Comparison of ENCODE assay signal across 9 mouse cellular contexts in genomic region chr2:66473181-66473822, GRCm38 (mm10). TPM values are rescaled to one million over a fixed set of nuclear protein-coding genes. Genes with fewer than 3 reads are reported as not detected.
DNase-seq lines count a peak whose midpoint lies in the region; ATAC-seq lines count a peak whose summit lies in the region.
"Had no signal": no experiment of that assay in that cellular context is flagged by ENCODE, and none has a peak within 500 bp of the region (broad histone marks: within the 10 kb centered on the region; RNA-seq: fewer than 3 reads in every experiment).

No protein-coding gene starts in this region.

- H3K4me3 ChIP-seq in embryonic facial prominence, embryonic 11.5 days (ENCODE audit: low read depth, low read length) = no peak overlapping the region
- no peak overlapping the region for H3K4me3 ChIP-seq in embryonic facial prominence, embryonic 10.5 days
- H3K4me3 ChIP-seq in midbrain, embryonic 11.5 days (ENCODE audit: low read depth, low read length) = no peak overlapping the region
- H3K4me3 ChIP-seq in midbrain, embryonic 10.5 days = no peak overlapping the region
- no peak overlapping the region for H3K4me3 ChIP-seq in kidney, embryonic 16.5 days (ENCODE audit: low read length)
- no peak overlapping the region for H3K4me3 ChIP-seq in neural tube, embryonic 14.5 days (ENCODE audit: low read depth, low read length)
- H3K4me3 ChIP-seq: embryonic facial prominence, embryonic 15.5 days had no signal

- no peaks in the 10 kb centered on the region for H3K36me3 ChIP-seq in embryonic facial prominence, embryonic 11.5 days (replicated peaks; ENCODE audit: control insufficient read depth, insufficient read depth, low read depth, low read length)
- no peaks in the 10 kb centered on the region for H3K36me3 ChIP-seq in embryonic facial prominence, embryonic 10.5 days (replicated peaks)
- no peaks in the 10 kb centered on the region for H3K36me3 ChIP-seq in midbrain, embryonic 11.5 days (ENCODE audit: control insufficient read depth, insufficient read depth, low read length)
- no peaks in the 10 kb centered on the region for H3K36me3 ChIP-seq in midbrain, embryonic 10.5 days
- H3K36me3 ChIP-seq in kidney, embryonic 16.5 days (ENCODE audit: insufficient read depth, low read length) = no peaks in the 10 kb centered on the region
- H3K36me3 ChIP-seq in neural tube, embryonic 14.5 days (ENCODE audit: control insufficient read depth, insufficient read depth, low read length) = no peaks in the 10 kb centered on the region
- H3K36me3 ChIP-seq: embryonic facial prominence, embryonic 15.5 days had no signal

- no peak overlapping the region for H3K27ac ChIP-seq in embryonic facial prominence, embryonic 11.5 days (replicated peaks; ENCODE audit: low read depth, low read length)
- no peak overlapping the region for H3K27ac ChIP-seq in embryonic facial prominence, embryonic 10.5 days (replicated peaks)
- H3K27ac ChIP-seq in midbrain, embryonic 11.5 days (ENCODE audit: low read depth, low read length) = no peak overlapping the region
- H3K27ac ChIP-seq in midbrain, embryonic 10.5 days (replicated peaks) = no peak overlapping the region
- H3K27ac ChIP-seq in kidney, embryonic 16.5 days (ENCODE audit: low read length) = no peak overlapping the region
- H3K27ac ChIP-seq in neural tube, embryonic 14.5 days (ENCODE audit: low read depth, low read length) = no peak overlapping the region
- H3K27ac ChIP-seq: embryonic facial prominence, embryonic 15.5 days had no signal

- WGBS in embryonic facial prominence, embryonic 11.5 days = 54% methylated on average over 3 of the region's 3 CpGs
- 57% methylated on average over 3 of the region's 3 CpGs for WGBS in embryonic facial prominence, embryonic 10.5 days
- 61% methylated on average over 3 of the region's 3 CpGs for WGBS in midbrain, embryonic 11.5 days
- 54% methylated on average over 3 of the region's 3 CpGs for WGBS in midbrain, embryonic 10.5 days
- 53% methylated on average over 3 of the region's 3 CpGs for WGBS in kidney, embryonic 16.5 days
- WGBS in neural tube, embryonic 14.5 days = 51% methylated on average over 3 of the region's 3 CpGs

- ATAC-seq in embryonic facial prominence, embryonic 11.5 days (replicated peaks; ENCODE audit: insufficient number of reproducible peaks, low FRiP score, low TSS enrichment, low read depth) = no peak
- ATAC-seq in midbrain, embryonic 11.5 days (ENCODE audit: low FRiP score) = peak; percentile 64; the same call in 1 of the 2 replicates
- 0 out of 2 replicates have a peak, but pooled peaks have one; percentile 51 for ATAC-seq in kidney, embryonic 16.5 days (ENCODE audit: low FRiP score, low TSS enrichment)
- peak; percentile 79 for ATAC-seq in neural tube, embryonic 14.5 days (ENCODE audit: low read depth)

- no peaks in the 10 kb centered on the region for H3K4me1 ChIP-seq in embryonic facial prominence, embryonic 11.5 days (ENCODE audit: control insufficient read depth, insufficient read depth, low read length)
- no peaks in the 10 kb centered on the region for H3K4me1 ChIP-seq in embryonic facial prominence, embryonic 10.5 days
- no peaks in the 10 kb centered on the region for H3K4me1 ChIP-seq in midbrain, embryonic 11.5 days (ENCODE audit: control insufficient read depth, insufficient read depth, low read length)
- no peaks in the 10 kb centered on the region for H3K4me1 ChIP-seq in midbrain, embryonic 10.5 days
- no peaks in the 10 kb centered on the region for H3K4me1 ChIP-seq in kidney, embryonic 16.5 days (ENCODE audit: insufficient read depth, low read length)
- H3K4me1 ChIP-seq in neural tube, embryonic 14.5 days (ENCODE audit: control insufficient read depth, insufficient read depth, low read length) = no peaks in the 10 kb centered on the region
- H3K4me1 ChIP-seq: embryonic facial prominence, embryonic 15.5 days had no signal

- peak; percentile 54 for DNase-seq in embryonic facial prominence, embryonic 11.5 days (ENCODE audit: low spot score)
- no peak for DNase-seq in embryonic facial prominence, embryonic 10.5 days (ENCODE audit: low spot score)
- no peak for DNase-seq in midbrain, embryonic 11.5 days (ENCODE audit: low spot score, missing footprints)
- no peak for DNase-seq in midbrain, embryonic 10.5 days (ENCODE audit: low spot score)
- DNase-seq in ovary, postnatal 36 days (ENCODE audit: low spot score) = no peak
- no peak for DNase-seq in urinary bladder, adult 18-20 months (ENCODE audit: low spot score in 2 of 2)

- H3K9me3 ChIP-seq in embryonic facial prominence, embryonic 11.5 days (replicated peaks; ENCODE audit: control insufficient read depth, low read length) = no peaks in the 10 kb centered on the region
- H3K9me3 ChIP-seq in embryonic facial prominence, embryonic 10.5 days = no peaks in the 10 kb centered on the region
- no peaks in the 10 kb centered on the region for H3K9me3 ChIP-seq in midbrain, embryonic 11.5 days (ENCODE audit: control insufficient read depth, low read length)
- no peaks in the 10 kb centered on the region for H3K9me3 ChIP-seq in midbrain, embryonic 10.5 days (replicated peaks)
- no peaks in the 10 kb centered on the region for H3K9me3 ChIP-seq in kidney, embryonic 16.5 days (ENCODE audit: low read length)
- H3K9me3 ChIP-seq in neural tube, embryonic 14.5 days (ENCODE audit: control insufficient read depth, low read length) = no peaks in the 10 kb centered on the region
- H3K9me3 ChIP-seq: embryonic facial prominence, embryonic 15.5 days had no signal

- no peak overlapping the region for H3K4me2 ChIP-seq in embryonic facial prominence, embryonic 11.5 days (ENCODE audit: low read depth, low read length)
- H3K4me2 ChIP-seq in midbrain, embryonic 11.5 days = no peak overlapping the region
- no peak overlapping the region for H3K4me2 ChIP-seq in kidney, embryonic 16.5 days (replicated peaks; ENCODE audit: low read depth, low read length)
- H3K4me2 ChIP-seq in neural tube, embryonic 14.5 days (ENCODE audit: low read depth, low read length) = no peak overlapping the region
- H3K4me2 ChIP-seq: embryonic facial prominence, embryonic 15.5 days had no signal

- no peaks in the 10 kb centered on the region for H3K27me3 ChIP-seq in embryonic facial prominence, embryonic 11.5 days (ENCODE audit: control insufficient read depth, insufficient read depth, low read length)
- no peaks in the 10 kb centered on the region for H3K27me3 ChIP-seq in embryonic facial prominence, embryonic 10.5 days (replicated peaks; ENCODE audit: low read depth, poor library complexity, severe bottlenecking)
- no peaks in the 10 kb centered on the region for H3K27me3 ChIP-seq in midbrain, embryonic 11.5 days (ENCODE audit: control insufficient read depth, insufficient read depth, low read length)
- no peaks in the 10 kb centered on the region for H3K27me3 ChIP-seq in midbrain, embryonic 10.5 days (ENCODE audit: low read depth, poor library complexity, severe bottlenecking)
- no peaks in the 10 kb centered on the region for H3K27me3 ChIP-seq in kidney, embryonic 16.5 days (ENCODE audit: insufficient read depth, low read length)
- no peaks in the 10 kb centered on the region for H3K27me3 ChIP-seq in neural tube, embryonic 14.5 days (ENCODE audit: control insufficient read depth, insufficient read depth, low read length)
- H3K27me3 ChIP-seq: embryonic facial prominence, embryonic 15.5 days had no signal

- H3K9ac ChIP-seq in embryonic facial prominence, embryonic 11.5 days (replicated peaks; ENCODE audit: low read length) = no peak overlapping the region
- no peak overlapping the region for H3K9ac ChIP-seq in midbrain, embryonic 11.5 days (ENCODE audit: low read length)
- no peak overlapping the region for H3K9ac ChIP-seq in kidney, embryonic 16.5 days (replicated peaks; ENCODE audit: low read length)
- no peak overlapping the region for H3K9ac ChIP-seq in neural tube, embryonic 14.5 days (replicated peaks; ENCODE audit: low read depth, low read length)
- H3K9ac ChIP-seq: embryonic facial prominence, embryonic 15.5 days had no signal

RNA-seq across cellular contexts. Expression of gene Scn1a, which starts 32.7 kb away (rescaled TPM):
- polyA plus RNA-seq in embryonic facial prominence, embryonic 11.5 days (2014; fragmentation: Nextera tagmentation; extraction: Ambion mirVana) = 0.85 and 1.4 TPM in 2 replicates
- 0.70 and 1.00 TPM in 2 replicates for polyA plus RNA-seq in embryonic facial prominence, embryonic 10.5 days (2016; fragmentation: Nextera tagmentation; extraction: Ambion mirVana)
- polyA plus RNA-seq in midbrain, embryonic 11.5 days (2014; fragmentation: Nextera tagmentation; extraction: Ambion mirVana) = 1.8 and 2.4 TPM in 2 replicates
- 0.85 and 1.3 TPM in 2 replicates for polyA plus RNA-seq in midbrain, embryonic 10.5 days (2016; fragmentation: Nextera tagmentation; extraction: Ambion mirVana)
- 1.0 and 1.3 TPM in 2 replicates for polyA plus RNA-seq in kidney, embryonic 16.5 days (2015; fragmentation: Nextera tagmentation; extraction: Ambion mirVana)
- 23.9 and 30.8 TPM in 2 replicates for polyA plus RNA-seq in neural tube, embryonic 14.5 days (2014; fragmentation: Nextera tagmentation; extraction: Ambion mirVana)
